Mouse (Mus musculus) thymus, postnatal 0 days (tissue): ENCODE measurements around the gene Zfp787. TPM values are rescaled to one million over a fixed set of nuclear protein-coding genes. Genes with fewer than 3 reads are reported as not detected.
"Not testable (repeated sequence)": the region's sequence is repeated elsewhere in the genome, so short reads cannot be mapped to it uniquely, and the experiment has no call there.

Source experiments
- DNase-seq: peaks from one replicate; pipeline ENCODE4 v3.0.0-alpha.2; 2015; ENCODE audit warnings: low spot score
- polyA plus RNA-seq: library from polyadenylated mRNA; unstranded; fragments of >200 nt; fragmentation: Nextera tagmentation; extraction: Ambion mirVana; gene quantifications from 2 replicates; pipeline ENCODE4 v1.2.1, GENCODE M21; 2015

The Zfp787 gene
- polyA plus RNA-seq, 1 experiment from 2014 or later, result 33.0 TPM

GRCm38 (mm10) chr7:6121128-6121527 is 34.7 kb downstream of the Zfp787 start:
- DNase-seq, result not testable (repeated sequence)

GRCm38 (mm10) chr7:6120104-6120503 is 35.7 kb downstream of the Zfp787 start:
- DNase-seq, result not testable (repeated sequence)

- no peak for DNase-seq
These were observed 36.3 kb downstream of the Zfp787 start for GRCm38 (mm10) chr7:6119501-6119900.

Other genes starting within 250 kb of the Zfp787 start
- gene Vmn1r65, start 145.0 kb downstream of the Zfp787 start, polyA plus RNA-seq, result not detected in 2 replicates
- not detected in 2 replicates for gene Nlrp4c, start 110.8 kb downstream of the Zfp787 start, polyA plus RNA-seq
- gene Zfp444, start 16.2 kb upstream of the Zfp787 start, polyA plus RNA-seq, result 61.2 and 62.1 TPM in 2 replicates
- not detected in 2 replicates for gene Galp, start 41.1 kb upstream of the Zfp787 start, polyA plus RNA-seq
- gene Zscan5b, start 66.3 kb upstream of the Zfp787 start, polyA plus RNA-seq, result not detected in 2 replicates
- gene Epp13, start 96.7 kb upstream of the Zfp787 start, polyA plus RNA-seq, result 0.21 TPM in 1 of 2 replicates, not detected in the other
- 11.5 TPM in 2 replicates for gene Zfp667, start 130.6 kb upstream of the Zfp787 start, polyA plus RNA-seq
- gene Zfp583, start 175.3 kb upstream of the Zfp787 start, polyA plus RNA-seq, result 2.4 and 3.7 TPM in 2 replicates
- 0.21 and 0.42 TPM in 2 replicates for gene Gm3854, start 187.8 kb upstream of the Zfp787 start, polyA plus RNA-seq
- gene Zfp78, start 207.3 kb upstream of the Zfp787 start, polyA plus RNA-seq, result 1.1 and 1.6 TPM in 2 replicates
- 1.9 and 2.0 TPM in 2 replicates for gene Zfp28, start 227.3 kb upstream of the Zfp787 start, polyA plus RNA-seq
- 0.35 TPM in 1 of 2 replicates, not detected in the other for gene Smim17, start 242.7 kb upstream of the Zfp787 start, polyA plus RNA-seq